Mouse (Mus musculus) heart, adult 18-20 months (tissue): ENCODE measurements around the gene B3gnt2. TPM values are rescaled to one million over a fixed set of nuclear protein-coding genes. Genes with fewer than 3 reads are reported as not detected.
A peak's percentile ranks its signal among the peaks of the same experiment; 100 is the strongest.

Experiments used
- DNase-seq, 2 experiments: peaks; one replicate each; pipeline ENCODE4 v3.0.0; 2021 to 2022; ENCODE audit warnings: mixed read lengths in 1 of 2
- total RNA-seq, 2 experiments: library from RNA; stranded (reverse); gene quantifications; 2 replicates each; pipeline ENCODE4 v1.2.3; 2021

B3gnt2 gene
- total RNA-seq, 2 experiments from 2014 or later = 2.4 to 5.9 TPM

DNA sequence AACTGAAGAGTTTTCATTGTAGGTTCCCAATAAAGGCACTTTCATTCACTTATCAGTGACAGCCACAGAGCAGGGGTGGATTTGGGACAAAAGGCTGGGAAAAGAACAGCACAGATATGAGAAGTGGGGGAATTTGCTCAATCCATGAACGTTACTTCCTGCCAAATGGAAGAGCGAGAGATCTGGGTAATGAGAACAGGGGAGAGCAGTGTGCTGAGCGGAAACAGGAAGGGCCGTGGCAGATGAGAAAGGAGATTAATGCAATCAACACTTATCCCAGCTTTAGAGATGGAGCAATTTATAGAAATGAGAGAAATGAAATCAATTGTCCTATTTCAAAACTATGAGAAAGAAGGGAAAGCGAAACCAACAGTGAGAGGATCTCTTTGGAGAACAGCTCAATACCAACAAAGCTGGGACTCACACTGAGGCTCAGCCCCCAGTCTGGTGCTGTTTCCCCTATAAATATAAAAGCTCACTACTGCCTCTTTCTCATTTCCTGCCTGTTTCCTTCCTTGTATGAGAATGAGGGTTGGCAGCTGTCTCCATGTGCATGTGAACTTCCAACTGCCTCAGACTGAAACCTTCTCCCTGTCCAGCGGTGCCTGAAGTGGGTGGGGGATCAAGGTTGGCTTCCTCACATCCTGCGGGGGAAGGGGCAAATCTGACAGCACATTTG lies 11.0 kb upstream of the B3gnt2 start:
- peak; percentile 54 for DNase-seq

DNA sequence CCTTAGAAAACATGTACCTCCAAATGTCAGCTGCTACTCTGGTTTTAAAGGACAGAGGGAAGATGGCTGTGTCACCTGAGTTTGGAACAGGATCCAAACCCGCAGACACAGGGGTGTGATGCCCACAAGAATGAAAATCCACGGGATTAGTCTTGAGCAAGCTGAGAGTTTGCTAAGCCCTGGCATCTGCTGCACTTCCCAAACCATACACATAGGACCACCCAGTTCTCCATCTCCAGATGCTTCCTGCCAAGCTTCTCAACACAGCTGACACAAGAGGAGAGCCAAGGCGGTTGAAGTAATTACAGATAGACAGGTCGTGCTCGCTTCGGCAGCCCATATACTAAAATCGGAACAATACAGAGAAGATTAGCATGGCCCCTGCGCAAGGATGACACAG lies 7.8 kb upstream of the B3gnt2 start:
- DNase-seq = no peak

DNA sequence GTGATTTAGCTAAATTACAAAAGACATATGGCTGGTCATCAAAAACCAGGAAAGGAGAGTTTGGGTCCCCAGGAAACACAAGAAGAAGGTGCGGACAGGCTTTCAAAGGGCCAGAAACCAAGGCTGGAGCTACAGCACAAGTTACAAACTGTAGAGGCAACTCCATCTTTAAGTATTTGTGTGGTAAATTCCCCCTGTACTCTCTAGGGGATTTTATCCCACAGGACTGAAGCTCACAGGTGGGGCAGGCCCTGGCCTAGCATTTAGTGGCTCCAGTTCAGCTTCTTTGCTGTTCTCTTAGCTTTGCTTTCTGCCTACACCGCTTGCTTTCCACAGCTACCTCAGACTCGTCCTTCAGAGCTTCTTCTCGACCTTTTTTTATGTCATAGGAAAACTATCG lies 6.9 kb upstream of the B3gnt2 start:
- no peak for DNase-seq

DNA sequence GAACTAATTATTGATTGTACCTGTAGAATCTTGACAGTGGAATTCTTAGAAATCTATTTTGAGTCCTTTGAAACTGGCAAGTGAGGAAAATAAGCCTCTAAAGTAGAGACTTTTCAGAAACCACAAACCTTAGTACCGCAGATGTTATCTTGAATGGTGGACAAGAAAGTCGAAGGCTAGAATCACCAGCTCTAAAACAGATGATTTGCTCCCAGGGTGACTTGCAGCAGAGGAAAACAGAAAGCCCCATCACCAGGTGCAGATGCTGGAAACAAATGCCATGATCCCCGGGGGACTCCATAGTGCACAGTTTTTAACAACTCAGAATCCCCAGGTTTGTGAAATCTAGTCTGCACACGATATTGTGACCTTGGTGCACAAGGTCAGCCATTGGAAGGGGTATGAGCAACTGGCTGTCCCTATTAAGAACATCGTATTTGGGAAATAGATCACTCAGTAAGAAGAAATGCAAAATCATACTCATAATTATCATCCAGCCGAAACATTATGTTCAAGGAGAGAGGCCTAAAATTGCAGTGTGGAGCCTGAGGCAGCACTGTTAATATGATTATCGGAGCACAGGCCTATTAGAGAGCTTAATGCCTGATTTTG lies 5.0 kb upstream of the B3gnt2 start:
- no peak for DNase-seq

DNA sequence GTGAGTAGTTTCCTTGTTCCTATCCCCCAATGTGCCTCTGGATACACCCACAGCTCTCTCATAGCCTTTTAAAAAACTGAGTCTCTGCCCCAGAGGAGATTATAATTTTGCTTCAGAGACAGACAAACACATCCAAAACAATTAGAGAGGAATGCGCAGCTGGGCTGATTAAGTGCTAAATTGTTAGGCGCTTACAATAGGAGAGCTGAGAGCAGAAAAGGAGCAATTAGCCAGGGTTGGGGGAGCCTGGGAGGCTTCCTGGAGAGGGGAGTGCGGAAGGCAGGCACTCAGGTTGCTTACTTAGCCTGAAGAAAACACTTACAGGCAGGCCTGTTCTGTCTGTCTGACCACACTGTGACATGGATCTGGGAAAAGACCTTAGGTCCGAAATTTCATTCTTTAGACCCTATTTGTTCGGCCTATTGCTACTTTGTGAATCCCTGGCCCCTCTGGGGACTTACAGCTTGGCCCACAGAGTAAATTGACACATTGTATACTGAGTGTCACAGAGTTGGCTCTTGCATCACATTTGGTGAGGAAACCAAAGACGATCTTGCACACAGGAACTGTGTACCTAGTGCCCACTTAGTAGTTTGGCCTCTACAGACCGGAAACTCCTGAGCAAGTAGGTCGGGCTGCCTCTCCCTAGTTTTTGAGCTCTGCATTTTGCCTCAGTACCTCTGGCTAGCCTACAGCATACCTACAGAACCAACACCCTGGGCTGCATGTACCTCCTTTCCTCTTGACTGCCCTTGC lies 3.7 kb upstream of the B3gnt2 start:
- DNase-seq = no peak

DNA sequence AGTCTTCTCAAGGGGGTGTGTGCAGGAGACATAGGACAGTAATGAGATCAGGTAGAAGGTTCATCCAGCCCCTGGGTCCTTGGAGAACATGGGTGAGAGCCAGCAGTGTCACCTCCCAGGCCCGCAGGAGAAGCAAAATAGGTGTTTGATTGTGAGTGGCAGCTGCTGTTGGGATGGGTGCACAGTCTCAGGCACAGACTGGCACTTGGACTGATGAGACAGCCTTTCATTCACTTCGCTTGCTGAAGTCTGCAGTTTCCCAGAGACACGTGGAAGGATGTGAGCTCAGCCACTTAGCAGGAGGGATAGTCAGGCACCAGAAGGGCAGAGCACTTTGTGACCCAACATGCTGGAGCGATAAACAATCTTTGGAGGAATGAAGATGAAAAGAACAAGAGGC lies 2.8 kb upstream of the B3gnt2 start:
- no peak for DNase-seq

DNA sequence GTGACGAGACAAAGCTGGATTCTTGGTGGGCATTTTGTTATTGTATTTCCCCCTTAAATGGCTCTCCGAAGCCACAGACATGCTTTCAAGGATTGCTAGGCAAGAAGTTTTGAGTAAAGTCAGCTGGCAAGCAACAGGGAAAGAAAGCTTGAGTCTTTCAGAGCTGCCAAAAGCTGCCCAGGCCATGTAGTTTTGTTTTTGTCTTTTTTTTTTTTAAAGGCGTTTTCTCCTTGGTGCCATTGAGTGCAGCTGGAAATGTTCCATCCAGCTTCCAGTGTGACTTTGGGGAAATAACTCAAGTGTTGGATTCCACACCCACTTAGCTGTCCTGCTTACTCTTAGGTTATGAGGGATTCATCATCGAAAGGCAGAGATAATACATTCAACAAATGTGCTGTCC lies 554 bp upstream of the B3gnt2 start:
- DNase-seq = no peak

DNA sequence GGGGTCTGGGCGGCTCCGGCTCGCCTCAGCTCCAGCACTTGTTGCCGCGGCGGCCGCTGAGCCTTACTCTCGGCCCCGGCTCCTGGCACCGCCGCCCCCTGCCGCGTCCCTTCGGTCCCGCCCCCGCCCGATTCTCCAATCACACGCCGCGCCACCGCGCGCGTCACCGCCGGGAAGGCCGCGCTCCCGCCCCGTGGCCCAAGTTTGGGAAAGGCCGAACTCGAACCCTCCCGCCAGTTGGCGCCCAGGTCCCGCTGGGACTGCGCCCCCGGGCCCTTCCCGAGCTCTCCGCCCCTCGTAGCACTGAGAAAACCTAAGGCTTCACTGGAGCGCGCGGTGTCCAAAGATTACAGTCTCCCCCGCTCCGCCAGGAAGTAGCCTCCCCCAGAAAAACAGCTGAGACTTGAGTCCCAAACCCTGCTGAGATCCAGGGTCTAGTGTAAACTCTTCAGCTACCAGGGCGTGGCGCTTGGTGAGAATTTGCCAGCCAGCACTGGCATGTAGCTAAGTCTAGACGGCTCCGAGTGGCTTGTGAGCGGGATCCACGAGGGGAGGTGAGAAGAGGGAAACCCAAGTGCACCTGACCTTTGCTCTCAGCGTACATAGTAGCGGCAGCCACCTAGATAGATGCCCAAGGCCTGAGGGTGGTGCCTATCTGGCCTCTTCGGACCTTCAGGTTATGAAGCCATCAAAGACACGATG lies 977 bp downstream of the B3gnt2 start:
- DNase-seq = peak; percentile 93

DNA sequence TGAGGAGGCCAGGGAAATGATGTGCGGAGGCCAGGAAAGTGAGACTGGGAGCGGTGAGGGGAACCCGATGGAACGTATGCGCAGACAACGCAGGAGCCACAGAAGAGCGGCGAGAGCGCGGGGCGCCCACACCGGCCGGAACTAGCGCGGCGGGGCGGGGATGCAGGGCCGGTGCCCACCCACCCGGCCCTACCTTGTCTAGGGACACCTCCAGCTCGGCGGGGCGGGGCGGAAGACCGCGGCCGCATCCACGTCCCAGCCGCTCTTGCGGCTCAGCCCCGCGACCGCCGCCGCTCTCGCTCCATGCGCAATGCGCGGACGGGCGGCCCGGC lies 1.5 kb downstream of the B3gnt2 start:
- DNase-seq = no peak

DNA sequence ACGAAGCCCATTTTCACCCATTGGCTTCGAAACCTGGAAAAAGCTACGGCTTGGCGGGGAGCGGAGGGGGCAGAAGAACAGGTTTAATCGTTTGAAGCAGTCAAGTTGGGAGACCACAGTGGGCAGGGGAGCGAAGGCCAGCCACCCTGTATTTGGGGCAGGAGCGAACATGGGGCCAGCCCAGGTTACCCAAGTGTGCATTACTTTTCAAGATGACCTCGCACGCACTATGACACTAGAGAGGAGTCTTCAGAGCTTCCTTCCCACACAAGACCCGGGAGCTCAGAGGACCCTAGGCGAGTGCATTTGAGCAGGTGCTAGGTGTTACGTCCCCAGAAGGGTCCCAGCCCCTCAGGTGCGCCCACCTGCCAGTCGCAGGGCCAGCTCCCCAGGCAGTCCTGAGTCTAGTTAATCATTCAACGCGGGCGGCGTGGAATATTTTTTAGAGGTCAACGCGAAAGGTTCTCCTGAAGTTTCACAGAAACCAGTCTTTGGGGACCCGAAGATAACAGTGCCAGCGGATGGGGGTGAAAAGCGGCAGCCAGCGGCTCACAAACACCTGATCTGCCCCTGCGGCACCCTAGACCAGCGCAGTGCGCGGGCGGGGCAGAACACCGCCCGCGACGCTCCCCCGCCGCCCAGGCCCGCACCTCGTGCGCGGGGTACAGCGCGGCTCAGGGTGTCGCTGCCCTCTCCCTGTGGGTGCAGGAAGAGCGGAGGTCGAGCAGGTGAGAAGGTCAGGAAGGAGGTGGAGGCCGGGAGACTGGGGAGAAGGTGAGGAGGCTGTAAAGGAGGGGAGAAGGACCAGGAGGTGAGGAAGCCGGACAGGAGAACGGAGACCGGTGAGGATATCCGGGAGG lies 2.1 kb downstream of the B3gnt2 start:
- peak in 1 of 2 experiments; percentile 53 for DNase-seq

DNA sequence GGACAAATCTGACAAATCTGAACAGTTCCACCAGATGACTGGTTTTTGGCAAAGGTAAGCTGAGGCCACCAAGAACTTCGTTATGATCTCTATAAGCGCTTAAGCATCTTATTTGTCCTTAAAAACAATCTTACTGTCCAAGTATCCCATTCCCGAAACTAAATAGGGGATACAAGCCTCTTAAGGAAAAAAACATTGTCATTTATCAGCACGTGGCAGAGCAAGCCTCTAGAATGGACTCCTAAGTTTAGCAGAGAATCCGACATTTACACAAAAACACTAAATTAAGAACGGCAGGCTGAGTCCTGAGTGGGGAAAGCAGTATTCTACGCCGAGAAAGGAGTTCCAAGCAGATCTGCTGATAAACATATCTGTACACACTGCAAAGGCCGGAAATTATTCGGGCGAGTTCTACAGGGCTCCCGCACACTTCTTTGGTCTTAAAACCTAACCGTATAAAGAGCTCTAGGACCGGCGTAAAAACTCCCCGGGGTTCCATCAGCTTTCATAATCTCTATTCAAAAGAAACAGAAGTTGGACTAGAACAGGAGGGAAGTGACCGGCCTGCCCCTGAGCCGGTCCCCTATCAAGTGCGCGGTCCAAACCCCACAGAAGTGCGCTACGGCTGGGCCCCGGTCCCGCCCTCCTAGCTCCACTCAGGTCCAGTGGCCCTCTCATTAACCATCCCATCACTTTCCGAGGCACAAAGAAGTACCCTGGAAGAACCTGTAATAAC lies 2.9 kb downstream of the B3gnt2 start:
- DNase-seq = peak; percentile 47 to 53

DNA sequence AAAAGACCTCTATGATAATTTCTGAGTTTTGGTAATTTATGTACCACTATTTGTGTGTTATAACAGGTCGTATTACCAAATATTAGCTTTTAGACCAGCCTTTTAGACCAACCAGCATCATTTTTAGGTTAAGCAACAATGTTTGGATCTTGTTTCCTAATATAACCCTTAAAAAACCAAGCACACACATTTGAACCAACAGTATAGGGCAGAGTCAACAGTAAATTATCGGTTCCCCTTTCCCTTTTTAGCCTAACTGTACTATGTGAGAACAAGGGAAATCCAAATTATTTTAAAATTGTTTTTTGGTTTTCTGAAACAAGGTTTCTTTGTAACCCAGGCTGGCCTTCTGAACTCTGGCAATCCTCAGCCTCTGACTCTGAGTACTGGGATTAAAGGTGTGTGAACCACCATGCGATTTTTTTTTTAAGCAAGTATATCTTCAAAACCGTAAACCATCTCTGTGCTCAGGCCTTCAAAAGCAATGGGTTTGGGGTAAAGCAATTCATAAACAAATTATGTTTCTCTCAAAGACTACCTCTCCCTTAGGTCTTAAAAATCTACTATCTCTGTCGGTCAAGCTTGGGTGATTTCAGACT lies 3.6 kb downstream of the B3gnt2 start:
- DNase-seq = no peak

DNA sequence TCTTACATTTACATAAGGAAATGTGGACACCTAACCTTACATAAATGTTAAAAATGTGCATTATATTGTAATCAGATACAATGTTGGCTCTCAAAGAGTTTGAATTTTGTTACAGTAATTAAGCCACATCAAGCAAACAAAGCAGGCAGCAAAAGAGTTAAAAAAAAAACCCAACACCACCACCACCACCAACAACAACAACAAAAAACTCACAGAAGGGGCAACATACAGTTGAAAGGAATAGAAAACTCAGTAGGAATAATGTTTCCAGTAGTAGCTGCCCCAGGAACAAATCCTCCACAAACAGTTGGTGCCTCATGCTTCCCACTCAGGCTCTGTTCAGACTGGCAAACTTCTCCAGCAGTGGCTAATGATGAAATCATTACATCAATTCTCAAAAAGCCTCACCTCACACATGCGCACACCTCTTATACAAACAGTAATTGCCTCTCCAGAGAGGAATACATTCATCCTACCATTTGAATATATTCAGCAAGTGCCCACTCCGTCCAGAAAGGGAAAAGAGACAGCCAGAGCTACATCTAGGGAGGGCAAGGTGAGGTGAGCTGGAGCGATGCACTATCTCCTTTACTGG lies 4.3 kb downstream of the B3gnt2 start:
- DNase-seq = no peak

DNA sequence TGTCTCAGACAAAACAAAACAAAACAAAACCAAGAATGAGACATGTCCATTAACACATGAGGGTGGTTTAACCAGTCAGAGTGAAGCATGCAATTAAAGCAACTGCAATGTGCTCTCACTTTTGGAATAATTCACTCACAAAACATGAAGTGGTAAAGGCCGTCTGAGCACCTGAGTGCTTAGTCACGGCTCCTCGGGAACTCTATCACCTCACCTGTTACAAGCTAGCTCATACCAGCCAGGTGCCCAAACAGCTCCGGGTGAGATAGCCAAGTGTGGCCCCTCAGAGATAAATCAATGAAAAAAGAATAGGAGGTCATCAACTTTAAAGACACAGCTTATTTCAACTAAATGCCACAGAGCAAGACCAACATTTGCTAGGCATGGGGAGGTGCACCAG lies 6.2 kb downstream of the B3gnt2 start:
- DNase-seq = no peak

DNA sequence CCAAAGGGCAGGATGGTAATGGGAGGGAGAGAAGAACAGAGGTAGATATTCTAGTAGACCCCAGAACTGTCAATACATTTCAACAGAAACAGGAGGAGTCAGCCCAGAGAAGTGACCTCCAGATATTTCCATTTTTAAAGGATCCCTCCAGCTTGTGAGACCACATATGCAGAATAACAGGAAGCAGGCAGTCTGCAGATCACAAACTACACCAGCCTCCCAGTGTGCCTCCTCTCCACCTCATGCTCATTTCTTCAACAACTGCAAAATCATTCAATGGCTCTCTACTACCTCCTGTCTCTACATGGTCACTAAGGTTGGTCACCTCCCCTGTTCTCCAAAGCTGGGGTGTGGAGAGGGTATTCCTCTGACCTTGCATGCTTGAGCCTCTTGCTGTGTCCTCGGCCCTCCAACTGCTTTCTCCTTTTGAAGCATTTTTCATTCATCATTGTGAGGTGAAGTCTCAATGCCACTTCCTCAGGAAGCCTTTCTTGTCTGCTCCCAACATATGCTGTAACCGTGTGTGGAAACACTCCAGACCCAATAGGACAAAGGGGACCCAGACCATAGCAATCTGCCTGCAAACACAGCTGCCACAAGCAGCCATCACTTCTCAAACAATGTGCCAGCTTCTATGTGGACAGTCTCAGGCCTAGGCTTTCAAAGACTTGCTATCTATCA lies 7.1 kb downstream of the B3gnt2 start:
- DNase-seq = peak in 1 of 2 experiments; percentile 5

DNA sequence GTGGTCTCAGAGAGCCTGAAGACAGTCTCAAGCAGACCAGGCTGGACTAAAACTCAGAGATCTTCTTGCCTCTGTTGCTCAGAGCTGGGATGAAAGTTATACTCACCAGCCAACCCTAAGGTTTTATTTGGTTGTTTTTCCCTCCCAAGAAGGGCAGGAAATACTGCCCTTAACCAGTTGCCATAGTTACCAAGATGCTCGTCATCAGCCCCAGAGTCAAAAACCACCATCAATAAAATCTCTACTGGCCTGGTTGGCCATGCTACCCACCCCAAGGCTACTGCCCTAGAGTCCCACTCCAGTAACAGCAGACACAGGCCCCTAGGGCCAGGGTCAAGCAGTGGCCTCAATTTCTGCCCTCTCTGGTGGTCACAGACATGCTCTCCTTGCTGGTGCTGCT lies 8.3 kb downstream of the B3gnt2 start:
- DNase-seq = peak in 1 of 2 experiments; percentile 7

DNA sequence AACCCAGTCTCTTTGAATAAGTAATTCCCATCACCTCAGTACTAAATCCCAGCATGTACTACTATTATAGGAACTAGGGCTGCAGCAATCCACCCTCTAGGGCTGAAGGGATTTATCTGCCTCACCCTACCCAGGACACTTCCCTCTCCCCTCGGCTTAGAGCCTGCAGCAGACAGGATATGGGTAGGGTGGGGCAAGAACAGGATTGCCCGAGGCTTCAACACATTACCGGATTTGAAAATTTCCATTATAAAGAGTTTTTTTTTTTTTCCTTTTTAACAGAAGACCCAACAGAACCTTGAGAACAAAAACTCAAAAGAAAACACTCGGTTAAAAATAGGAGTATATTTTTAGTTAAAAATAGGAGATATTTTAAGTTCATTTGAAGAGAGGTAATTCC lies 9.3 kb downstream of the B3gnt2 start:
- DNase-seq = peak in 1 of 2 experiments; percentile 61

DNA sequence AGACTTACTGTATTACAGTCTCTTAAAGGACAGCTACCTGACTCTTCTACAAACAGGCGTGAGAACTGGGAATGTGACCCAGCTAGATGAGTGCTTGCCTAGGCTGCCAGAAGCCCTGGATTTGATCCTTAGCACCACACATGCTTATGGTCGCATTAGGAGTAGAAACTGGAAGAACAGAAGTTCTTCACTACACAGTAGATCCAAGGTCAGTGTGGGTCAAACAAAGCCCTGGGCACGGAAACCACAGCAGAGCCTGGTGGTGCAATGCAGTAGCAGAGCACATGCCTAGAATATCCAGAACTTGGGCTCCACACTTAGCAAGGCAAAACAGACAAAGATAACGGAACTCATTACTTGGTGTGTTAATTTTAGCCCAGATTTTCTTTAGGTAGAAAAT lies 10.7 kb downstream of the B3gnt2 start:
- DNase-seq = no peak

DNA sequence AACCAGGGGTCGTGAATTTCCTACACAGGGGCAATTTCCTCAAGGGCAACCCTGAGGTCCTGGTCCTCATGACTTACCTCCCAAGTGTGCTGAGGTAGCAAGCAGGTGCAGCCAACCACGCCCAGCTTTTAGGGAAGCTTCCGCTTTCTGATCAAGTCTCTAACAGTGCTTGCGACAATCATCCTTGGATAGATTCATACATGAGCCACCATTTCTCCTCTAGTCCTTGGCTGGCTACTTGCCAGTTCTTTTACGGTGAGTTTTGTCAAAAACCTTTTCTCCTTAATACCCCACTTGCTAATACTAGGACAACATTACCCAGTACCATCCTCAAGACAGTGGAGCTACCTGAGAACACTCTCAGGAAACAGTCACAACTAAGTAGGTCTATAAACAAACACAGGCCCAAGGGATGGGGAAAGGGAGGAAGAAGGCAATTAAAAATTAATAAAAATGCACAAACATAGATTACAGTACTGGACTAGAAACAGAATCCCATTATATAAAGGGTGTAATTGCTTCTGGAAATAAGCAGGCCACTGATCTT lies 12.0 kb downstream of the B3gnt2 start:
- DNase-seq = no peak
